Mouse (Mus musculus) midbrain, embryonic 16.5 days (tissue): ENCODE measurements around the gene Thumpd1. TPM values are rescaled to one million over a fixed set of nuclear protein-coding genes. Genes with fewer than 3 reads are reported as not detected.

Experiments
- ATAC-seq: fragments of 200-750 bp; cut with Nextera tagmentation; 2 replicates; pipeline ENCODE4 v1.8.0; 2017; ENCODE audit warnings: moderate TSS enrichment
- H3K27ac ChIP-seq: fragments of 300-500 bp; sonication (generic); 2 replicates; pipeline ENCODE4 v1.5.1; 2014; ENCODE audit warnings: mild to moderate bottlenecking, low read length, mixed read lengths
- H3K27me3 ChIP-seq: fragments of 300-500 bp; sonication (generic); 2 replicates; pipeline ENCODE4 v1.6.1; 2014; ENCODE audit warnings: low read depth, low read length, mixed read lengths; ENCODE audit not compliant: control insufficient read depth, insufficient read depth
- H3K36me3 ChIP-seq: fragments of 300-500 bp; sonication (generic); 2 replicates; pipeline ENCODE4 v1.6.1; 2014; ENCODE audit warnings: mild to moderate bottlenecking, low read length, moderate library complexity, mixed read lengths; ENCODE audit not compliant: control insufficient read depth, insufficient read depth
- H3K4me1 ChIP-seq: fragments of 300-500 bp; sonication (generic); 2 replicates; pipeline ENCODE4 v1.6.1; 2014; ENCODE audit warnings: mild to moderate bottlenecking, low read length, mixed read lengths; ENCODE audit not compliant: control insufficient read depth, insufficient read depth
- H3K4me2 ChIP-seq: fragments of 300-500 bp; sonication (generic); 2 replicates; pipeline ENCODE4 v1.6.1; 2014; ENCODE audit warnings: mild to moderate bottlenecking, low read length, mixed read lengths
- H3K4me3 ChIP-seq: fragments of 300-500 bp; sonication (generic); 2 replicates; pipeline ENCODE4 v1.5.1; 2014; ENCODE audit warnings: low read depth, mild to moderate bottlenecking, low read length, moderate library complexity, mixed read lengths
- H3K9ac ChIP-seq: fragments of 300-500 bp; sonication (generic); 2 replicates; pipeline ENCODE4 v1.6.1; 2014; ENCODE audit warnings: low read depth, low read length, mixed read lengths
- H3K9me3 ChIP-seq: fragments of 300-500 bp; sonication (generic); replicated peaks from 2 replicates; pipeline ENCODE4 v1.6.1; 2014; ENCODE audit warnings: mild to moderate bottlenecking, low read length, mixed read lengths; ENCODE audit not compliant: control insufficient read depth, poor library complexity, severe bottlenecking
- WGBS: fragments of 180-500 bp; shearing (Covaris S2); extraction: QIAGEN DNeasy Blood & Tissue Kit; methylation state at CpG from one replicate; pipeline ENCODE4 v1.1.7; 2014; 5-methylcytosine and 5-hydroxymethylcytosine counted together
- polyA plus RNA-seq: library from polyadenylated mRNA; unstranded; fragments of >200 nt; fragmentation: Nextera tagmentation; extraction: Ambion mirVana; gene quantifications from 2 replicates; pipeline ENCODE4 v1.2.1, GENCODE M21; 2015

Gene Thumpd1
- polyA plus RNA-seq, 1 experiment from 2014 or later, result 85.8 TPM

DNA sequence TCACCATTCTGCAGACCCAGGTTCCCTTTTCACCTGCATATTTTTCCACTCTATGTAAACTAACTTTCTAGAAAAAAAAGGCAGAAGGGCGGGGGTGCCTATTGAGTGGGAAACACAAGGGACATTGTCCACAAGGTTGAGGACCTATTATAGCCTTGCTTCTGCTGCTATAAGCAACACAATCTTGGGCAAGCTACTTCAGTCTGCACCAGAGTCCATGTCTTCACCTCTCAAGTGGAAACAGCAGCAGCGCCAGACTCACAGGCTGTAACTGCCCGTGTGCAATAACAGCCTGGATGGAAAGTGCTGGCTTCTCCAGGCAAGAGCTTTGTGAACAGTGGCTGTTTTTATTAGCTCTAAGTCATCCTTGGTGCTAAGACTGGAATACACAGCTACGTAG lies 28.3 kb downstream of the Thumpd1 start:
- H3K4me1 ChIP-seq, result no peaks in the 10 kb centered on the region
- H3K9ac ChIP-seq, result no peak overlapping the region
- ATAC-seq, result no peak
- no peaks in the 10 kb centered on the region for H3K27me3 ChIP-seq
- no peaks in the 10 kb centered on the region for H3K36me3 ChIP-seq
- no peak overlapping the region for H3K4me3 ChIP-seq
- H3K4me2 ChIP-seq, result no peak overlapping the region
- H3K9me3 ChIP-seq, result no peaks in the 10 kb centered on the region
- no peak overlapping the region for H3K27ac ChIP-seq
- 80% methylated on average over 4 of the region's 4 CpGs for WGBS

DNA sequence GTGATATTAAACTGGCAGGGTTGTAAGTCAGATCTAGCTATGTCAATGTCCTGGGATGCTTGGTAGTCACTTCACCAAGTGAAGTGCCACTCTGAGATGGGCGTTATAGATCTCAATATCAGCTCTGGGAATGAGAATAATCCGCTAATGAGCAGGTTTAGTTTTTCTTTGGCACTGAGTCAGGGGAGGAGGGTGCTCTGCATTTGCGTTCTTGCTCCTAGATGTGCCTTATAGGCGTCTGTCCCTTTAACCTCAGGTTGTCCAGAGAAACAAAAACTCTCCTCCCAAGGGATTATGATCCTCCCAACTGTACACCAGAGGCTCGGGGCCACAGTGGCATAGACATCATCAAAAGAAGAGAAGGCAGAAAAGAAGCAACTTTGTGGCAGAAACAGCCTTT lies 30.9 kb downstream of the Thumpd1 start, which contains the start of gene Acsm4:
TSS of gene Acsm4 (plus strand) at position 301 of the 400 bp plus-strand sequence.
- Histone ChIP-seq H3K4me2 (no peak within 1 kb of the TSS), H3K27me3 (no peaks in the 10 kb centered on the region), H3K9ac (no peak within 1 kb of the TSS), H3K27ac (no peak within 1 kb of the TSS), H3K9me3 (no peaks in the 10 kb centered on the region), H3K4me3 (no peak within 1 kb of the TSS), H3K4me1 (no peaks in the 10 kb centered on the region), H3K36me3 (no peaks in the 10 kb centered on the region)
- no peak for ATAC-seq
- 82% methylated on average over 5 of the region's 5 CpGs for WGBS

DNA sequence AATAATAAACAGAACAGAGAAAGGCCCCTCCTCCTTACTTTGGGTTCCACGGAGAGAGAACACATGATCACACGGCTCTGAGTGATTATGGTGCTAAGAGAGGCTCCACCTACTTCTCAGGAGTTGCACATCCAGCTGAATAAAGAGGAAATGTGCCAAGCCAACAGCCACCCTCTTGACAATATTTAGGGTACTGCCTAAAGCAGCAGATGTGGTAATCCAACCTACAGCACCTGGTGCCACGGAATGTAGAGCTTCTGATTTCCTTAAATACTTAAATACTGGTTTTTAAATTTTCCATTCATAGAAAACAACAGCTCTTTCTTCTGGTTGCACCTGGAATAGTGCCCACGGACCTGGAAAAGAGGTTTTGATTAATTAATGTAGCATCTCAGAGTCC lies 37.9 kb downstream of the Thumpd1 start:
- Histone ChIP-seq H3K4me2 (no peak overlapping the region), H3K36me3 (no peaks in the 10 kb centered on the region), H3K4me3 (no peak overlapping the region), H3K4me1 (no peaks in the 10 kb centered on the region), H3K27me3 (no peaks in the 10 kb centered on the region), H3K9me3 (no peaks in the 10 kb centered on the region), H3K27ac (no peak overlapping the region), H3K9ac (no peak overlapping the region)
- ATAC-seq, result no peak
- WGBS, result 76% methylated on average over 4 of the region's 4 CpGs

DNA sequence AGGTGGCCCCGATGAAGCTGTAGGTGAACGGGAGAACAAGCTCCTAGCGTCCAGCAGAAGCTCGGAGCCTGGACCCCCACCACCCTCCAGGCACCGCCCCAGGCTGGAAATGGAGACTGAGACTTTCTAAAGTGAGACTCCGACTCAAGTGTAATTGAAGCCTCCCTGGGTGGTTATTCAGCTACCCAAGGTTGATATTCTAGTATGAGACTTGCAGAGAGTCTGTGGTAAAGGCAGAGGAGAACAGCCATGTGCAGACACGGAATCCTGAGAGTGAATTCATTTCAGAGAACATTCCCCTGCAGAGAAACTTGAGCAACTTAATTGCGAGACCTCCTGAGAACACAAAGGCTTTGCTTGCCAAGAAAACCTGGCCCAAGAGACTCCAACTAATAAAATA lies 40.5 kb downstream of the Thumpd1 start:
- no peak overlapping the region for H3K4me3 ChIP-seq
- no peaks in the 10 kb centered on the region for H3K36me3 ChIP-seq
- no peaks in the 10 kb centered on the region for H3K27me3 ChIP-seq
- H3K4me1 ChIP-seq, result no peaks in the 10 kb centered on the region
- H3K9me3 ChIP-seq, result no peaks in the 10 kb centered on the region
- H3K27ac ChIP-seq, result no peak overlapping the region
- WGBS, result 79% methylated on average over 8 of the region's 8 CpGs
- ATAC-seq, result no peak
- H3K9ac ChIP-seq, result no peak overlapping the region
- H3K4me2 ChIP-seq, result no peak overlapping the region

DNA sequence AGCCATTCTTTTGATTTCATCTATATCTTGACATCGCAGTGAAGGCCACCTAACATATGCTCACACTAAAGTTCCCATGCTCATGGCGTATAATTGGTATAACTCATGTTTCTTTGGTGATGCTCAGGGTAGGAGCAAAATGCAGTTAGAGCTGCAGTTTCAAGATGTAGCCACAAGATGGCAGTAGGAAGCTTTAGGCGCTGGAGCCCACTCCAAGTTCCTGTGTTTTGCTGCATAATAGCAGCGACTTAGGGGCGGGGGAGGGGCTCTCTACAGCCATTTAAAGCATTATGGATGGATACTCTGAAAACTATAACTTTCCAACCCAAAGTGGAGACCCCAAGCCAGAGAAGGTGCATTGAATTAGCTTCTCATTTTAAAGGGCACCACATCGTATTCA lies 47.1 kb downstream of the Thumpd1 start:
- no peaks in the 10 kb centered on the region for H3K4me1 ChIP-seq
- H3K36me3 ChIP-seq, result no peaks in the 10 kb centered on the region
- no peak overlapping the region for H3K4me2 ChIP-seq
- WGBS, result 17% methylated on average over 6 of the region's 6 CpGs
- ATAC-seq, result peak; percentile 42
- H3K4me3 ChIP-seq, result no peak overlapping the region
- H3K9ac ChIP-seq, result no peak overlapping the region
- no peaks in the 10 kb centered on the region for H3K27me3 ChIP-seq
- no peaks in the 10 kb centered on the region for H3K9me3 ChIP-seq
- no peak overlapping the region for H3K27ac ChIP-seq

DNA sequence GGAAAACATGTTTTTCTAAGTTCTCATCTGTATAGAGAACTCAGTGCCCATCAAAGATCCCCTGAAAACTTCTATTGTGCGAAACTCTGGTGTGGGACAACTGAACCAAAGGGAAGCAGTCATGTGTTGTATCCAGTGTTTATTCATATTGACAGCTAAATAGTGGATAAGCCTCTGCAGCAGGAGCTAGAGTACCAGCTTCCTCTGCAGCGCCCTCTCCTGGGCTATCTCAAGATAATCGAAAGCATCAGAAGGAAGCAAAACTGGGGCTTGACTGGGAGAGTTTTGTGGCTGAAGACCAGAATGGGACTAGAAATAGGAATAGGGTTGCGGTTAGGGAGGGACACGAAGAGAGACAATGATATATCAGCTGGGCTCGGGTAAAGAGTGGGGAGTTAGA lies 49.7 kb downstream of the Thumpd1 start:
- no peaks in the 10 kb centered on the region for H3K36me3 ChIP-seq
- H3K4me2 ChIP-seq, result no peak overlapping the region
- no peak overlapping the region for H3K27ac ChIP-seq
- H3K9me3 ChIP-seq, result no peaks in the 10 kb centered on the region
- no peak overlapping the region for H3K9ac ChIP-seq
- no peak for ATAC-seq
- 42% methylated on average over 6 of the region's 6 CpGs for WGBS
- H3K4me3 ChIP-seq, result no peak overlapping the region
- no peaks in the 10 kb centered on the region for H3K27me3 ChIP-seq
- H3K4me1 ChIP-seq, result no peaks in the 10 kb centered on the region

DNA sequence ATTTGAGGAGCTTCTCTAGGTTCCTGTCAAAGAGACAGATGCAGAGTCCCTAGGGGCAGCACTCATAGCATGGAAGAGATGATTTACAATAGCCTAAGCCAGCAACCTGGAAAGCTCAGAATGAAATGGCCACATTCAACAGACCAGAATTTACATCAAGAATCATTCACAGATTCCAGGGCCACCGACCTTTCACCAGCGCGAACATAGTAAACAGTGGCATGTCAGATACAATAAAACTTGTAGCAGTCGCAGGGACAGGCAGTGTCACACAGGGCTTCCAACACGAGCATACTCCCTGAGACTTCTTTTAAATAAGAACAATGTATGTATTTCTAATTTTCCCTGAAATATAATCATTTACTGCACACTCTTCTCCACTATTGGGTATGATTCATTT lies 50.2 kb downstream of the Thumpd1 start:
- 79% methylated on average over 5 of the region's 5 CpGs for WGBS
- H3K9me3 ChIP-seq, result no peaks in the 10 kb centered on the region
- ATAC-seq, result no peak

DNA sequence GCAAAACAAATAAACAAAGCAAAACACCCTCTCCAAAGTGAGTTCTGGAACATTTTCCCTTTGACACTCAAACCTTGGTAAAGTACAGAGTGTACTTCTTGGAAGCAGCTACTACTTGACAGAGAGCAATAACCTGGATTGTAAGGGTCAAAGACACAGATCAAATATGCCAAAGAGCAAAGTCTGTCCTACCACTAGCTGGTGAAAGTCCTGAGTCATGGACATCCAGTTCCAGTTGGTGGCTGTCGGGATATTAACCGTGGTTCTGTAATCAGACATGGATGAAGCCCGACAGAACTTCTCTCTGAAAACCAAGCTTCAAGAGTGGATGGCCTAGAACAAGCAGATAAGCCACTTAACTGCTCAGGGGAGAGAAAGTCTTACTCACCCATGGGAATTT lies 52.7 kb downstream of the Thumpd1 start:
- Histone ChIP-seq H3K4me1 (no peaks in the 10 kb centered on the region), H3K27me3 (no peaks in the 10 kb centered on the region), H3K4me2 (no peak overlapping the region), H3K4me3 (no peak overlapping the region), H3K36me3 (no peaks in the 10 kb centered on the region), H3K9ac (no peak overlapping the region), H3K9me3 (no peaks in the 10 kb centered on the region), H3K27ac (no peak overlapping the region)
- no peak for ATAC-seq
- 94% methylated on average over 3 of the region's 3 CpGs for WGBS

More for the DNA sequence above, 50.2 kb downstream of the Thumpd1 start:
- no peak overlapping the region for H3K4me3 ChIP-seq
- H3K9ac ChIP-seq, result no peak overlapping the region
- no peaks in the 10 kb centered on the region for H3K4me1 ChIP-seq
- H3K36me3 ChIP-seq, result no peaks in the 10 kb centered on the region
- H3K27ac ChIP-seq, result no peak overlapping the region
- no peak overlapping the region for H3K4me2 ChIP-seq
- no peaks in the 10 kb centered on the region for H3K27me3 ChIP-seq
